Mouse (Mus musculus) monocyte, adult 5-6 weeks (primary cell): Measurements from ENCODE around the gene Rasal2. TPM values are rescaled to one million over a fixed set of nuclear protein-coding genes. Genes with fewer than 3 reads are reported as not detected.

ENCODE experiments used
- ATAC-seq: fragments of 153-309, 156-312 bp; replicated peaks from 2 replicates; pipeline ENCODE4 v1.8.0; 2017; ENCODE audit warnings: mild to moderate bottlenecking; ENCODE audit not compliant: low TSS enrichment, insufficient number of reproducible peaks, severe bottlenecking, poor library complexity, low FRiP score
- total RNA-seq: library from RNA; stranded (forward); fragments of 200-1000, 200-491, 200-594 nt; gene quantifications from 3 replicates; pipeline ENCODE4 v1.2.3, GENCODE M21; 2017

Gene Rasal2
- total RNA-seq: 0.53 to 2.0 TPM (median 1.0 TPM) in 3 replicates

- peak; percentile 97 for ATAC-seq
These were observed at the start of gene Rasal2 for GRCm38 (mm10) chr1:157412454-157413369. TSS of gene Rasal2 (minus strand) at chr1:157412595.

- no peak for ATAC-seq
These were observed 48.9 kb upstream of the Rasal2 start for GRCm38 (mm10) chr1:157461276-157461675.

- ATAC-seq: no peak
These were observed 47.5 kb upstream of the Rasal2 start for GRCm38 (mm10) chr1:157459904-157460303.

GRCm38 (mm10) chr1:157458421-157459208 is 46.2 kb upstream of the Rasal2 start, which contains the start of gene Cryzl2:
TSS of gene Cryzl2 (plus strand) at chr1:157458577.
- peak; percentile 89 for ATAC-seq

GRCm38 (mm10) chr1:157457789-157458188 is 45.4 kb upstream of the Rasal2 start:
- no peak for ATAC-seq

GRCm38 (mm10) chr1:157454876-157455275 is 42.5 kb upstream of the Rasal2 start:
- no peak for ATAC-seq

- no peak for ATAC-seq
These were observed 40.6 kb upstream of the Rasal2 start for GRCm38 (mm10) chr1:157452759-157453549.

- no peak for ATAC-seq
These were observed 39.9 kb upstream of the Rasal2 start for GRCm38 (mm10) chr1:157452284-157452683.

GRCm38 (mm10) chr1:157449981-157450636 is 37.7 kb upstream of the Rasal2 start:
- ATAC-seq: no peak

GRCm38 (mm10) chr1:157449532-157449931 is 37.1 kb upstream of the Rasal2 start:
- no peak for ATAC-seq

GRCm38 (mm10) chr1:157448805-157449188 is 36.4 kb upstream of the Rasal2 start:
- ATAC-seq: no peak

GRCm38 (mm10) chr1:157448164-157448804 is 35.9 kb upstream of the Rasal2 start:
- ATAC-seq: no peak

GRCm38 (mm10) chr1:157447142-157447541 is 34.7 kb upstream of the Rasal2 start:
- no peak for ATAC-seq

GRCm38 (mm10) chr1:157446325-157446724 is 33.9 kb upstream of the Rasal2 start:
- ATAC-seq: no peak; the same call in 1 of the 2 replicates

- peak; percentile 51 for ATAC-seq
These were observed 33.1 kb upstream of the Rasal2 start for GRCm38 (mm10) chr1:157445398-157445910.

- ATAC-seq: no peak
These were observed 32.4 kb upstream of the Rasal2 start for GRCm38 (mm10) chr1:157444632-157445300.
